Mouse (Mus musculus) cortical plate, adult 2 months (tissue): Measurements from ENCODE around the gene Cblc.

ENCODE experiments used
- CTCF ChIP-seq: fragments of 200-500 bp; IDR thresholded peaks from 2 replicates; pipeline ENCODE4 v1.5.1; 2011; ENCODE audit warnings: mild to moderate bottlenecking, control low read depth, low read length; ENCODE audit not compliant: insufficient read depth; ENCODE audit errors: extremely low read depth
- POLR2A ChIP-seq: fragments of 200-500 bp; IDR thresholded peaks from 2 replicates; pipeline ENCODE4 v1.6.1; 2011; ENCODE audit warnings: mild to moderate bottlenecking, low read length, control low read depth; ENCODE audit not compliant: insufficient read depth; ENCODE audit errors: extremely low read depth

DNA sequence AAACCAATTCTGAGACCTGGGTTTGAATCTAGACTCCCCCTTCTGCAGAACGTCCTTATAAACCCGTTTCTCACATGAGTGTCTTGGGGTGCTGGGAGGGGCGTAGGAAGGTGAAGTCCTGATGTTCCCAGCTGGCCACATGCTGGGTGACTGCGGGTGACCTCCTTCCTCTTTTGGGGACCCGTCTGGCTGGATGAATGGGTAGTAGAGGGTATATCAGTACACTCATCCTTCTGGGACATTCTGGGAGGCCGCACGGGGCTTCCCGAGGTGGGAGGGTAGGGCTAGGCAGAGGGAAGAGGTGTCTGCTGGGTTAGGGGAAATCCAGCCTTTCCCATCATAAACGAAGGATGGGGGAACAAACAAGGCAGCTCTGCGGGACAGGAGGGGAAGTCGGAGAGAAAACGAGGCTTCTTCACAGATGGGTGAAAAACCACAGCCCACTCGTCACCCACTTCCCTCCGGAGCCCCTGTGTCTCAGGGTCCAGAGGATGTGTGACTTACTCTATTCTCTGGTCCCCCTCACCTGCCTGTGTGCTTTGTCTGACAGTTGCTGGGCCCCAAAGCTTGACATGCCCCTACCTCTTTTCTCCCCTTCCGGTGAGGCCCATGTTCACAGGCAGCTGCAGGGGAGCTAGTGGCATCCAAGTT is 48.0 kb upstream of the Cblc start:
- TF ChIP-seq CTCF: no peak
- TF ChIP-seq POLR2A: no peak
